Mouse (Mus musculus) thymus, postnatal 36 days (tissue): ENCODE measurements around the gene Naa15.
"Not testable (repeated sequence)": the region's sequence is repeated elsewhere in the genome, so short reads cannot be mapped to it uniquely, and the experiment has no call there.

Experiments used
- DNase-seq, 2 experiments: peaks; one replicate each; pipeline ENCODE4 v3.0.0; 2022; ENCODE audit warnings: mixed read lengths in 2 of 2

Naa15 gene

GRCm38 (mm10) chr3:51395461-51396145 lies 19.3 kb upstream of the Naa15 start:
- DNase-seq = no peak

- peak; percentile 72 to 73 for DNase-seq
Observed at GRCm38 (mm10) chr3:51396219-51397068, 18.5 kb upstream of the Naa15 start, which contains the start of gene Mgarp. Mgarp (minus strand) TSS chr3:51396738.

- DNase-seq = no peak
Observed at GRCm38 (mm10) chr3:51397700-51398299, 17.1 kb upstream of the Naa15 start.

GRCm38 (mm10) chr3:51398667-51399066 lies 16.3 kb upstream of the Naa15 start:
- no peak for DNase-seq

GRCm38 (mm10) chr3:51399531-51399930 lies 15.4 kb upstream of the Naa15 start:
- no peak for DNase-seq

GRCm38 (mm10) chr3:51400682-51401081 lies 14.3 kb upstream of the Naa15 start:
- no peak for DNase-seq

- not testable (repeated sequence) for DNase-seq
Observed at GRCm38 (mm10) chr3:51402054-51402453, 12.9 kb upstream of the Naa15 start.

- DNase-seq = no peak
Observed at GRCm38 (mm10) chr3:51402628-51403027, 12.3 kb upstream of the Naa15 start.

GRCm38 (mm10) chr3:51407870-51408560 lies 6.9 kb upstream of the Naa15 start:
- DNase-seq = no peak

GRCm38 (mm10) chr3:51408561-51409183 lies 6.3 kb upstream of the Naa15 start, which contains the start of gene Ndufc1:
Ndufc1 (minus strand) TSS chr3:51408988.
- DNase-seq = peak; percentile 94 to 97

- no peak for DNase-seq
Observed at GRCm38 (mm10) chr3:51412457-51412856, 2.5 kb upstream of the Naa15 start.

- DNase-seq = no peak
Observed at GRCm38 (mm10) chr3:51413276-51413675, 1.7 kb upstream of the Naa15 start.

- no peak for DNase-seq
Observed at GRCm38 (mm10) chr3:51416073-51416363, 1.1 kb downstream of the Naa15 start.

GRCm38 (mm10) chr3:51416364-51417134 lies 1.6 kb downstream of the Naa15 start:
- peak; percentile 57 to 69 for DNase-seq

GRCm38 (mm10) chr3:51417135-51417458 lies 2.1 kb downstream of the Naa15 start:
- DNase-seq = no peak

- no peak for DNase-seq
Observed at GRCm38 (mm10) chr3:51417485-51417884, 2.5 kb downstream of the Naa15 start.

GRCm38 (mm10) chr3:51417966-51418365 lies 3.0 kb downstream of the Naa15 start:
- no peak for DNase-seq

- no peak for DNase-seq
Observed at GRCm38 (mm10) chr3:51421921-51422320, 7.0 kb downstream of the Naa15 start.

- DNase-seq = no peak
Observed at GRCm38 (mm10) chr3:51425394-51425793, 10.4 kb downstream of the Naa15 start.

- DNase-seq = not testable (repeated sequence)
Observed at GRCm38 (mm10) chr3:51434364-51434763, 19.4 kb downstream of the Naa15 start.

GRCm38 (mm10) chr3:51434871-51435595 lies 20.1 kb downstream of the Naa15 start:
- DNase-seq = no peak
